Mouse (Mus musculus): ENCODE results near the gene Ccdc3.
"Not testable (repeated sequence)": the region's sequence is repeated elsewhere in the genome, so short reads cannot be mapped to it uniquely, and the experiment has no call there.

Ccdc3 gene

DNA sequence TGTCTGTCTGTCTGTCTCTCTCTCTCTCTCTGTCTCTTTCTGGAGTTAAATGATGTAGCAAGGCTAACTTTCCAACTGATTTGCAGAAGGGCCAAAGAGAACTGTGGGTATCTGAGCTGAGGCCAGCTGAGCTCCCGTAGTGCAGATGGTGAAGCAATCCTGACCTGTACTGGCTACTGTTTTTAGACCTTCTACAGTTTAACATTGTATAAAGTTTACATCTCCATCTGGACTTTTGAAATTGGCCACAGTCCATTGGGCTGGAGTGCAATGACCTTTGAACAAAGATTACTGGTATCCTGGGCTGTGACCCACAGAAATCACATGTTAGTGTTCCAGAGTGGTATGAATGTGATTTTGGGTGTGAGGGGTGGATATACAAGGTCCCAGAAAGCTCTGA, 81.6 kb downstream of the Ccdc3 start:
- DNase-seq: no peak

DNA sequence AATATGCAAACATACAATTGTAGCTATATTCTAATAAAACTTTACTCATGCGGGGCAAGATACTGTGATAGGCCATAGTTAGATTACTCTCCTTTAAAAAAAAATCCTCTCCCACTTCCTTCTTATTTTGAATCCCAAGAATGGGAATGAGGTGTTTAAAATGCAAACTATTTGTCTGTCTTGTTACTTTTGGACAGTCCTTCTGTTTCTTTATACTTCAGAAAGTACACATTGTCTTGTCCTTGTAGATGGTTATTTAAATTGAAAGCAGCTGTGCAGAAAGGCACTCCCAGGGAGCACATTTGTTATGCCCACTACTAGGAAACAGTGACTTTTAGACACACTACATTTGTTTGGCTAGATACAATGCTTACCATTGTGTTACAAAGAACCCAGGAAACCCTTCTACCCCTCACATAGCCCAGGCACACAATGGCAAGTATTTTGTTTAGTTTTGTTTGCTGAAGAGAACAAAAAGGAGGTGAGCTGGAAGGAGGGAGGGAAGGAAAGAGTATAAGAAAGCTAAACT, 82.3 kb downstream of the Ccdc3 start:
- no peak for DNase-seq

DNA sequence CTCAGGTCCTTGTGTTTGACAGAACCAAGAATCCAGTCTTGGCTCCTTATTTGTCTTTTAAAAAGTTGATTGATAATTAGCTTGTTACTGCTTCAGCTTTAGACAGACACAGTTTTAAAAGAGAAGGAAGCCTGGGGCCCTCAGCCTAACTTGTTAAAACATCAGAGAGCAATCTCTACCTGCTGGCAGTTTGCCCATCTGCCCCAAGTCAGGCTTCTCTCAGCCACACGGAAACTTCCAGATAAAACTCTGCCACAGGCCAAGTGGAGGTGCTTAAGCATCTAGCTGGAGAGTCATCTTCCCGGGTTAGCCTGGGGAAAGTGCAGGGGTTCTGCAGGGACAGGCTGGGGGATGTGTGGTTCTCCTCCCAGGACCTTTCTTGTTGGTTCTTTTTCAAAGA, 85.0 kb downstream of the Ccdc3 start:
- no peak for DNase-seq

DNA sequence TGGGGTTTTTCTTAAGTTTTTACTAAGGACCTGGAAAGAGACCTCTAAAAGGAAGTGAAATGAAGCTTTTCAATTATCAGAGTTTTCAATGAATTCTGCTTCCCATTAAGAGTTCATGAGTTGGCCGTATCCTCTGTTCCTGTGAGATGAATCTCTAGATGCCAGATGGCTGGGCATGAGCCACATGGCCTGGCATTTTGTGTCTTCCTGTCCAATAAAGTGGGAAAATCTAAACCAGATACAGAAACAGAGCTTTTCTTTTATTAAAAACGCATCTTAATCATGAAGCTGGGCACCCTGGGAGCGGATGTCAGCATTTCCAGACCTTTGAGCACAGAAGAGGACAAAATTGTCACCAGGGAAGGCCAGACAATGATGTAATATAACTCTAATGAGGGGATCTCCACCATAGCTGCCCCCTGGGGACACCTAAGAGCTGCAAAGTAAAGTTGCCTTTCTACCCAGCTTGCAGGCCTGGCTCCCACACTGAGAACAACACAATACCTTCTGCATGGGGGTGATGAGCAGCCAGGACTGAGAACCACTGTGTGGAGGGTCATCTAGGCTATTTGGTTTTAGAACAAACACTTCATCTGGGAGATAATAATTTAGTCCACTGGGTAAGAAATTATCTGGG, 99.4 kb downstream of the Ccdc3 start:
- no peak for DNase-seq

DNA sequence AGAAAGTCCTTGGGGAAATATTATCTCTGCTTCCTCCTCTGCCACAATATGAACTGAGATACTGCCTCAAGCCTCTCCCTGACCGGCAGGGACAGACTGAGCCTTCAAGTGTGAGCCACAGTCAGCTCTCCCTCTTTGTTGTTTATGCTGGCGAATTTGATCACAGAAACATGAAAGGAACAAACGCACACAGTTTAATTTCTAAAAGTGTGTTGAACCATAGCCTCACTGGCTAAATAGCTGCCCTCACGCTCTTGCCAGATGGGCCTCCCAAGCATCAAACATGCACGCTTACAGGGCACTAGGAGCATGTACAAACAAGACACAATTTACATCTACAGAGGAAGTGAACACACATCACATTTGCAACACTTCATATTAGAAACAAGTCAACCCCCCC, 100.3 kb downstream of the Ccdc3 start:
- DNase-seq: no peak

DNA sequence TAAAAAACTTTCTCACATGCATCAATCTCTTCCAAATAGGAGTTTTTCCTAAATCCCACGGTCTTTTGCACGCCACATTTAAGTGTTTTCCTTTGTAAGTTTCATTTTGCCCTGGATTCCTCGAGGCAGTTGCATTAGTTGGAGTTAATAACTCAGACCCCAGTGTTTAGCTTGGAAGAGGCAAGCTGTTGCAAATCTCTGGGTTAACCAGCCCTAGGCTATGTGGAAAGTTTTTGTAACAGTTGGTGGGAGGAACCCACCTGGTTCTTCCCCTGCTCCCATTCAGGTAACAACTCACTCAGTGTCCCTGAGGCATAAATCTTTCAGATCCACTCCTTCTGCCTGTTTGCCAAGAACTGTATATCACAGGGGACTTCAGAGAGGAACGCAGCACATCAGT, 101.9 kb downstream of the Ccdc3 start:
- DNase-seq: no peak

DNA sequence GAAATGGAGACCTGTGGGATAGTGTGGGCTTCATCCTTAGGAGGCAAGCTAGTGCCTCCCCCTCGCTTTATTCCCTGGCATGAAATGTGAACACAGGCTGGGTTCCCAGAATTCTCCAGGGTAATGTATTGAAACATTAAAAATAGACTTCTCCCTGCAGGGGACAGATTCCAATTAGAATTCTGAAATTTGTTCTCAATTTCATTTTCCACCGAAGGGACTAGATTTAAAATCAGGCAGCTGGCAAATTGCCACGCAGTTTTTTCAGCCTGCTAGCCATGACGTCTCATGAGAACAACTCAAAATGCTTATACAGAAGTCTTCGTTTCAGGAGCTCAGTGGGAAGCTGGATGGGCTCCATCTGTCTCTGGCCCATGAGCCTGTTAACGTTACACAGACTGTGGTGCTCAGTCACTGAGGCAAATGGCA, 103.9 kb downstream of the Ccdc3 start:
- DNase-seq: no peak

DNA sequence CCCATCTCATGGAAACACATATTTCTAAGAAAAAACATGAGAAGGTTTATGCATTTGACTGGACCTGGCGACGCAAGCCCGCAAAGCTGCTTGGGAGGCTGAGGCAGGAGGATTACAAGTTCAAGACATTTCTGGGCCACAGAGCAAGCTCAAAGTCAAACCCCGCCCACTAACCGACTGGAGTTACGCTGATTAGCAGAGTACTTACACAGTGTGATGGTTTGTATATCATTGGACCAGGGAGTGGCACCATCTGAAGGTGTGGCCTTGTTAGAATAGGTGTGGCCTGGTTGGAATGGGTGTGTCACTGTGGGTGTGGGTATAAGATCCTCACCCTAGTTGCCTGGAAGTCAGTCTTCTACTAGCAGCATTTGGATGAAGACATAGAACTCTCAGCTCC, 111.6 kb downstream of the Ccdc3 start:
- DNase-seq: not testable (repeated sequence)

DNA sequence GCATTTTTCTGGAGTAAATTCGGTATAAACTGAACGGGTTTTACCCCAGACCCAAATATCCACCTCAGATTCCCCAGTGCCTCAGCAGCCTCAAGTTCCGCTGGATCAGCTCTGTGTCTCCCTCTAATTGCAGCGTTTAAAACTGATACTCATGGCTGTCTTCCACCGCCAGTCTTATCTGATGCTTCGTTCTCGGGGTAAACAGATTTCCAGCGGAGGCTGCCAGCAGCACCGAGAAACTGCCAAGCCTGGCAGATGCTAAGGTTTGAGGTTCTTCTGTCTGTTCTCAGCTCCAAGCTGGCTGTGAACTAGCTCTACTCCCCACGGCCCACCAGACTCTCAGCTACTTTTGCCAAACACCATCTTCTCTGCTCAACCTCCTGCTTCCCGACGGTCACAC, 112.4 kb downstream of the Ccdc3 start:
- DNase-seq: no peak

DNA sequence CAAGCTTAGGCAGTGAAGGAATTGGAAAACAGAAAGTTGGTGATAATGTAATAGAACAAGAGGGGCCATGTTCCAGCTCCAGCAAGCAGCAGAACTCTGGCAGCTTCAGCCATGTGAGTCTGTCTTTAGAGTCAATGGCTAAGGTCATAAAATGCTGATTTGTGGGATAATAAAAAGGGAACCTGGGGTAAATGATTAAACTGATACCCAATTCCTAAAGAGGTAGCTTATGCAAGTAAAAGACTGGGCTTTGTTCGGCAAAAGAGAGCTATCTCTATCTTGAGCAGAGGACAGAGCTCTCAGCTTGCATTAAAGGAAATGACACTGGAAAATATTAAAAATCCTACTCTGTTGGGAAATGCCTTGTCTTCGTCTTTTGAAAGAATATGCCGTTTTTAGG, 120.7 kb downstream of the Ccdc3 start:
- DNase-seq: no peak

DNA sequence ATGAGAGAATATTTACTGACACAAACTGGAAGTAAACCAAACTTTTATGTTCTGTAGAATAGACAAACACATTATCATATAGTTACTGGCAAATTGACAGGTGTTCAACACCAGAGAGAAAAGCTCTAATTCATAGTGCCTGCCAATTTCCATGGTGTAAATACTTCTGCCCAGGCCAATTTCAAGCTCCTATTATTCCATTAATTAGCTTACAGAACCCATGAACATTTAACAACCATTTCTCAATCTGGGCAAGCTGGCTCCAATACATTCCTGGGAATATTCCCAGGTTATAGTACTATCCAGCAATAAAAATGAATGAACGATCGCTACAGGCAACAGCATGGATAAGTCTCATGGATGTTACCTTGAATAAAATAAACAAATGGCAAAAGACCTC, 124.7 kb downstream of the Ccdc3 start:
- DNase-seq: no peak

DNA sequence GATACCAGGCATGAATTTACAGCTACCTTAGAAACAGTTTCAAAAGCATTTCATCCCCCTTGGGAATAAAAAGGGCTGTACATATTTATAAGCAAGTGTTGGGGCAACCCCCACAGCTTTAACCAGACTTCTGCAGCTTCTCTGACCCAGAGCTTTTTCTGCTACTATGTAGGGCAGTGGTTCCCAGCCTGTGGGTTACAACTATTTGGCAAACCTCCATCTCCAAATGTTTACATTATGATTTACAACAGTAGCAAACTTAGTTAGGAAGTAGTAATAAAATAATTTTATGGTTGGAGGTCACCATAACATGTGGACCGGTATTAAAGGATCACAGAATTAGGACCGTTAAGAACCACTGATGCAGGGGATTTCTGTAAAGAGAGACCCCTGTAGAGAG, 130.4 kb downstream of the Ccdc3 start:
- no peak for DNase-seq
